Mouse (Mus musculus) cortical plate, adult 2 months (tissue): ENCODE data around the gene Atp2b2.

Source experiments
- CTCF ChIP-seq: fragments of 200-500 bp; IDR thresholded peaks from 2 replicates; pipeline ENCODE4 v1.5.1; 2011; ENCODE audit warnings: mild to moderate bottlenecking, control low read depth, low read length; ENCODE audit not compliant: insufficient read depth; ENCODE audit errors: extremely low read depth
- POLR2A ChIP-seq: fragments of 200-500 bp; IDR thresholded peaks from 2 replicates; pipeline ENCODE4 v1.6.1; 2011; ENCODE audit warnings: mild to moderate bottlenecking, low read length, control low read depth; ENCODE audit not compliant: insufficient read depth; ENCODE audit errors: extremely low read depth

- TF ChIP-seq CTCF (no peak), POLR2A (no peak)
Observed at GRCm38 (mm10) chr6:113731296-113731695, 311.1 kb downstream of the Atp2b2 start.
